Mouse (Mus musculus) forebrain, embryonic 16.5 days (tissue): Measurements from ENCODE around the gene Dguok. TPM values are rescaled to one million over a fixed set of nuclear protein-coding genes. Genes with fewer than 3 reads are reported as not detected.
A peak's percentile ranks its signal among the peaks of the same experiment; 100 is the strongest.

Source experiments
- ATAC-seq: fragments of 200-750 bp; cut with Nextera tagmentation; 2 replicates; pipeline ENCODE4 v1.8.0; 2017; ENCODE audit warnings: mild to moderate bottlenecking, moderate library complexity
- H3K27ac ChIP-seq: fragments of 300-500 bp; sonication (generic); 2 replicates; pipeline ENCODE4 v1.5.1; 2014; ENCODE audit warnings: low read length, control low read depth
- H3K27me3 ChIP-seq: fragments of 300-500 bp; sonication (generic); replicated peaks from 2 replicates; pipeline ENCODE4 v1.6.1; 2014; ENCODE audit warnings: low read length; ENCODE audit not compliant: control insufficient read depth, insufficient read depth
- H3K36me3 ChIP-seq: fragments of 300-500 bp; sonication (generic); 2 replicates; pipeline ENCODE4 v1.6.1; 2014; ENCODE audit not compliant: control insufficient read depth, insufficient read depth
- H3K4me1 ChIP-seq: fragments of 300-500 bp; sonication (generic); replicated peaks from 2 replicates; pipeline ENCODE4 v1.6.1; 2014; ENCODE audit warnings: low read length; ENCODE audit not compliant: control insufficient read depth, insufficient read depth
- H3K4me2 ChIP-seq: fragments of 300-500 bp; sonication (generic); 2 replicates; pipeline ENCODE4 v1.6.1; 2014; ENCODE audit warnings: mild to moderate bottlenecking, low read length, control low read depth
- H3K4me3 ChIP-seq: fragments of 300-500 bp; sonication (generic); replicated peaks from 2 replicates; pipeline ENCODE4 v1.5.1; 2014; ENCODE audit warnings: mild to moderate bottlenecking, low read length, control low read depth
- H3K9ac ChIP-seq: fragments of 300-500 bp; sonication (generic); replicated peaks from 2 replicates; pipeline ENCODE4 v1.6.1; 2014; ENCODE audit warnings: low read depth, low read length, control low read depth
- H3K9me3 ChIP-seq: fragments of 300-500 bp; sonication (generic); 2 replicates; pipeline ENCODE4 v1.6.1; 2016; ENCODE audit warnings: low read length; ENCODE audit not compliant: control insufficient read depth
- WGBS: fragments of 180-500 bp; shearing (Covaris S2); extraction: QIAGEN DNeasy Blood & Tissue Kit; methylation state at CpG from one replicate; pipeline ENCODE4 v1.1.7; 2014; 5-methylcytosine and 5-hydroxymethylcytosine counted together
- polyA plus RNA-seq: library from polyadenylated mRNA; unstranded; fragments of >200 nt; fragmentation: Nextera tagmentation; extraction: Ambion mirVana; gene quantifications from 2 replicates; pipeline ENCODE4 v1.2.1, GENCODE M21; 2015

Dguok gene
- polyA plus RNA-seq, 1 experiment from 2014 or later = 73.1 TPM

- 29% methylated on average over 11 of the region's 11 CpGs for WGBS
Measured at GRCm38 (mm10) chr6:83453706-83454105, 53.1 kb downstream of the Dguok start.

DNA sequence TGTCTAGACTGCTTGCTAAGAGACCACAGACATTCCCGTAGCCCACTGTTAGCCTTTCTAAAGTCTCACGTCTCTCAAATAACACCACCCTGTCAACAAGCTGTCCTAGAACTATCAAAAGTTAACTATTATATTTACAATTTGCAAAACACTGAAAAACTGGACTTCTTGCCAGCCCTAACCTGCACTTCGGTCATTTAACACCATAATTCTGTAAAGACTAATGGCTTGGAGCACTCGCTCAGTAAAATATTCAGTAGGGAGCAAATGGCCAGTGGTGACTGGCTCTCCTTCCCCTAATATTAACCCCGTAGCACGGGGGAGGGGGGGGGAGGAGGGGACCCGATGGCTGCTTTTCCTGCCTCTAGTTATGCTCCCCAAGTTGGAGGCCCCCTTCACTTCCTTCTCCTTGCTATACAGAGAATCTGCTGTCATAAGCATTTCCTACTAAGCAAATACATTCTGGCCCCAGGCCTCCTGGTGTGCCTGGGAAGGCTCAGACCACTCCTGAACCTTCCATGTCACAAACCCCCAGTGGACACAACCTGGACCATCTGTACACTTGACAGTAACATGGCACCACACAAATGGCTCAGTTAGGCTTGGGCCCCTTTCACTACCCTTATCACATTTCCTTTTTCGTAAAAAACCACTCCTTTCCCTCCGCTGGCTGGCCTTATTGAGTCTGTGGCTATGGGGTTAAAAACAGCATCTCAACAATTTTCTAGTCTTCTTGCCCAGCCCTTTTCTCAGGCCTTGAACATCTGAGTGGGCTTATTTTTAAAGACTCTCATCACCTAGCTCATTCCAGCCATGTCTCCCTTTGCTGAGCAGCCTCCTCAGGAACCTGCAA, 56.1 kb downstream of the Dguok start:
- WGBS = 85% methylated on average over 8 of the region's 9 CpGs
- Histone ChIP-seq H3K36me3 (0 out of 2 replicates have a peak, but pooled peaks cover 2% of the 10 kb centered on the region), H3K27ac (no peak overlapping the region), H3K4me3 (no peak overlapping the region), H3K9me3 (no peaks in the 10 kb centered on the region), H3K27me3 (no peaks in the 10 kb centered on the region), H3K4me2 (no peak overlapping the region; the same call in 1 of the 2 replicates), H3K4me1 (peaks cover 65% of the 10 kb centered on the region), H3K9ac (no peak overlapping the region)
- no peak for ATAC-seq

More at GRCm38 (mm10) chr6:83453706-83454105, 53.1 kb downstream of the Dguok start:
- Histone ChIP-seq H3K36me3 (0 out of 2 replicates have a peak, but pooled peaks cover 2% of the 10 kb centered on the region), H3K9ac (peak overlapping the region; percentile 88), H3K27ac (no peak overlapping the region), H3K9me3 (no peaks in the 10 kb centered on the region), H3K4me3 (peak overlapping the region; percentile 75), H3K4me1 (peaks cover 70% of the 10 kb centered on the region), H3K27me3 (no peaks in the 10 kb centered on the region), H3K4me2 (peak overlapping the region; percentile 83)
- ATAC-seq = no peak

DNA sequence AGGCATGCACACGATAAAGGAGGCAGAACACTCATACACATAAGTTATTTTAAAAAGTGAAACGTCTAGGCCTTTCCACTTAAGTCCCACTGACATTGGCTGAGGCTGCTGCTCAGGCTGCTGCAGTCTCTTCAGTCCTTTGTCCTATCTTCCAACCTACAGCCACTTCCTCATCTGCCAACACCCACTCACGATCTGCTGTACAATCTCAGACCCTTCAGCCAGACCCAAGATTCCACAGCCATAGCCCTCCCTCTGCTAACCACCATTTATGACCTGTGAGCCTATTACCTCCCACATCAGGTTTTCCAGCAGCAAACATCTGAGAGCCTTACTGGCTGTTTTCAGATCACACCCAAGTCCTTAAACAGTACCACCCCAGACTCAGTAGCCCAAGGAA, 57.3 kb downstream of the Dguok start:
- no peak overlapping the region for H3K4me3 ChIP-seq
- H3K27ac ChIP-seq = no peak overlapping the region
- ATAC-seq = no peak
- H3K9me3 ChIP-seq = no peaks in the 10 kb centered on the region
- H3K4me2 ChIP-seq = no peak overlapping the region
- H3K9ac ChIP-seq = no peak overlapping the region
- whole genome bisulfite sequencing = 86% methylated on average over 3 of the region's 3 CpGs
- 0 out of 2 replicates have a peak, but pooled peaks cover 2% of the 10 kb centered on the region for H3K36me3 ChIP-seq
- H3K4me1 ChIP-seq = peaks cover 66% of the 10 kb centered on the region
- H3K27me3 ChIP-seq = no peaks in the 10 kb centered on the region

- Histone ChIP-seq H3K4me2 (no peak overlapping the region), H3K4me3 (no peak overlapping the region), H3K9ac (no peak overlapping the region), H3K36me3 (0 out of 2 replicates have a peak, but pooled peaks cover 2% of the 10 kb centered on the region), H3K4me1 (peaks cover 66% of the 10 kb centered on the region), H3K27me3 (no peaks in the 10 kb centered on the region), H3K27ac (no peak overlapping the region), H3K9me3 (no peaks in the 10 kb centered on the region)
- no peak for ATAC-seq
- 89% methylated on average over 4 of the region's 4 CpGs for WGBS
Measured at GRCm38 (mm10) chr6:83448911-83449310, 57.9 kb downstream of the Dguok start.

- 80% methylated on average over 7 of the region's 7 CpGs for WGBS
Measured at GRCm38 (mm10) chr6:83447031-83447430, 59.7 kb downstream of the Dguok start.

DNA sequence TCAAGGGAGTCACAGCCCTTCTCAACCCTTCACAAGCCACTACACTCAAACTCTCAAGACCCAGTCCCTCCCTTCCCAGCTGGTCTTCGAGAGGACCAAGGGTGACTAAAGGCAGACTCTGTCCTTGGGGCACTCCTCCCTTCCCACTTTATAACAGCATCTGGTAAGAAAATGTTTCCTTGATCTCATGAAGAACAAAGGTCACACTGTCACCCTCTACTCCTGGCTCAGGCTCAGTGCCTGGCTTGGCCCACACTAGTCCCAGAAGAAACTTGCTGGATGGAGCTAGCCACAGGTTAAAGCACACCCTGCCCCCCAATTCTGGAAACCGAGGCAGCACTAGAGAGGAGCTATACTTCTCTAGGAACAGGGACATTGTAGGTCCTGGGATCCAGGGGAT, 61.0 kb downstream of the Dguok start:
- no peak overlapping the region for H3K4me3 ChIP-seq

More at GRCm38 (mm10) chr6:83447031-83447430, 59.7 kb downstream of the Dguok start:
- H3K27ac ChIP-seq = no peak overlapping the region
- ATAC-seq = no peak
- no peak overlapping the region for H3K4me2 ChIP-seq
- no peaks in the 10 kb centered on the region for H3K27me3 ChIP-seq
- no peak overlapping the region for H3K4me3 ChIP-seq
- H3K9me3 ChIP-seq = no peaks in the 10 kb centered on the region
- H3K9ac ChIP-seq = no peak overlapping the region
- H3K36me3 ChIP-seq = 0 out of 2 replicates have a peak, but pooled peaks cover 2% of the 10 kb centered on the region
- peaks cover 67% of the 10 kb centered on the region for H3K4me1 ChIP-seq

DNA sequence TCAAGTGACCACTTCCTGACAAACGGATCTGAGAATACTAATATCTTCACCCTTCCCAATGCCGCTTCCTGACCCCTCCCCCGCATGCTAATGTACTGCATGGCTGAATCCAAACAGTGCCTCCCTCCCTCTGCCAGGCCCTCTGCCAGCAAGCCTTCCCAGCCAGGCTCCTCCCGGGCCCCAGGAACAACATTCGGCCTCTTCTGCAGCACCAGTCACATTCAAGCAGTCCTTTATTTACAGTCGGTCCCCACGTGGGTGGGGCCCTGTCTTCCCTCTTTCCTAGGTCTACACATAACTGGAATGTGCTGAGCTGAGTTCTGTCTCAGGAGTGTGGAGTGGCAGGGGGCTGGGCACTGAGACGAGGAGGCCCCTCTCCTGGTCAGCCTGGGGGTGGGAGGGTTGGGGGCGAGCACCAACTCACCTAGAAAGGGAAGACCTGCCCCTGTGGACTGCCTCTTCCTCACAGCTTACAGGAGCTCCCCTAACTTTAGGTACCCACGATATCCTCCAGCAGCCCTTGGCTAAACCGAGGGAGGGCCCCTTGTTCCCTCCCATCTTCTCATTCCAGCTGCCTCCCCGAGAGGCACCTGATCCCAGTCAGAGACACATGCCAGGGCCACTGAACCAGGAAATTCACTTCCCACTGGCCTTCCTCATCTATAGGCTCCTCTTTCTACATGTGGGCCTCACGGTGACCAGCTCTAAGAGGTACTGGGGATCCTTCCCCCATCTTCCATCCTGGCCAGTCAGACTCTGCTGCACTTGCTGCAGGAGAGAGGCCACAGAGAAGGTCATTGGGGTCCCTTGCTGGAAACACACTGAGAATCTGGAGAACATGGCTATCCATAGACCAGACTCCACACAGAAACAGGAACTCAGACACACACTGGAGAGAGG, 63.1 kb downstream of the Dguok start:
- Histone ChIP-seq H3K9me3 (no peaks in the 10 kb centered on the region), H3K9ac (no peak overlapping the region), H3K27me3 (no peaks in the 10 kb centered on the region), H3K4me2 (peak overlapping the region; percentile 14; the same call in 1 of the 2 replicates), H3K36me3 (no peaks in the 10 kb centered on the region), H3K4me3 (no peak overlapping the region), H3K4me1 (peaks cover 62% of the 10 kb centered on the region), H3K27ac (peak overlapping the region; percentile 48)
- ATAC-seq = peak; percentile 18; the same call in 1 of the 2 replicates
- 5% methylated on average over 13 of the region's 13 CpGs for WGBS

More for the DNA sequence above, 61.0 kb downstream of the Dguok start:
- 0 out of 2 replicates have a peak, but pooled peaks cover 2% of the 10 kb centered on the region for H3K36me3 ChIP-seq
- H3K27ac ChIP-seq = no peak overlapping the region
- H3K9me3 ChIP-seq = no peaks in the 10 kb centered on the region
- no peak overlapping the region for H3K9ac ChIP-seq
- H3K4me2 ChIP-seq = no peak overlapping the region
- H3K27me3 ChIP-seq = no peaks in the 10 kb centered on the region
- peaks cover 60% of the 10 kb centered on the region for H3K4me1 ChIP-seq
- 79% methylated on average over 2 of the region's 2 CpGs for WGBS
- ATAC-seq = no peak

- Histone ChIP-seq H3K4me2 (peak overlapping the region; percentile 73; the same call in 1 of the 2 replicates), H3K27ac (peak overlapping the region; percentile 30; the same call in 1 of the 2 replicates), H3K9ac (0 out of 2 replicates have a peak overlapping the region, but pooled peaks have one; percentile 18), H3K4me1 (peaks cover 72% of the 10 kb centered on the region), H3K9me3 (no peaks in the 10 kb centered on the region), H3K4me3 (no peak overlapping the region), H3K36me3 (no peaks in the 10 kb centered on the region), H3K27me3 (no peaks in the 10 kb centered on the region)
- WGBS = 49% methylated on average over 3 of the region's 3 CpGs
- no peak for ATAC-seq
Measured at GRCm38 (mm10) chr6:83442639-83443038, 64.1 kb downstream of the Dguok start.
